Mouse (Mus musculus): ENCODE data around the gene Prdm16. TPM values are rescaled to one million over a fixed set of nuclear protein-coding genes. Genes with fewer than 3 reads are reported as not detected.

Prdm16 gene
- polyA plus RNA-seq (2015; fragmentation: Nextera tagmentation; extraction: Ambion mirVana): 12.6 and 14.3 TPM in 2 replicates

DNA sequence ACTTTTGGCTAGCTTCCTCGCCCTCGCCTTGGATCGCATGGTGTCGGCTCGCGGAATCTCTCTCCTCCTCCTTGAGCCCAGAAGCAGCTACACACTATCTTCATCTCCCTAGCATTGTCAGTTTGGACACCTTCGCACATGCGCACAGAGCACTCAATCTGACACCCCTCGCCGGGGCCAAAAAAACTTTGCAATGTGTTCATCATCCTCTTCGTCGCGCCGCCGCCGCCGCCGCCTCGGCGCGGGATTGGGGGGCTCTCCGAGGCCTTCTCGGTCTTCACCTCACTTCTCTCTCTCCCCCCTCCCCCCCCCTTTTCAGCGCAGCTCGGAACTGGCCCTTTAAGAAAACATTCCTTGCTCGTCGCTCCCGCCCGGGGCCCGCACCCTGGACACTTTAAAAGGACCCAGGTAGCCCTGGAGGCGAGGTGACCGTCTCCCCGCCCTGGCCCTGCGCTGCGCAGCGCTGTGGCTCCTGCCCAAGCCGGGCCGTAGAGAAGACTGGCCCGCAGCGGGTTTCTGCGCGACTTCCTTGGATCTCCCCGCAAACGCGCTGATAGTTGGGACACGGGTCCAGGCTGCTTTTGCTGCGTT is at the start of gene Prdm16:
Prdm16 (minus strand) TSS at position 153 of the 591 bp plus-strand sequence.
- peak within 1 kb of the TSS; percentile 79 for H3K27ac ChIP-seq (ENCODE audit: low read depth, low read length)
- peaks cover 45% of the 10 kb centered on the region for H3K27me3 ChIP-seq (replicated peaks; ENCODE audit: control insufficient read depth, insufficient read depth, low read length)
- ATAC-seq: peak; percentile 45; the same call in 1 of the 2 replicates
- peak within 1 kb of the TSS; percentile 49 for H3K9ac ChIP-seq (ENCODE audit: low read depth, low read length)
- no peaks in the 10 kb centered on the region for H3K36me3 ChIP-seq (ENCODE audit: control insufficient read depth, insufficient read depth, low read length)
- peak within 1 kb of the TSS; percentile 61 for H3K4me2 ChIP-seq (ENCODE audit: low read length)
- peaks cover 16% of the 10 kb centered on the region for H3K4me1 ChIP-seq (ENCODE audit: control insufficient read depth, insufficient read depth, low read depth, low read length)
- H3K9me3 ChIP-seq (ENCODE audit: control insufficient read depth, low read length): no peaks in the 10 kb centered on the region
- under 1% methylated on average over 46 of the region's 47 CpGs for WGBS
- peak within 1 kb of the TSS; percentile 49 for H3K4me3 ChIP-seq (ENCODE audit: low read length)

DNA sequence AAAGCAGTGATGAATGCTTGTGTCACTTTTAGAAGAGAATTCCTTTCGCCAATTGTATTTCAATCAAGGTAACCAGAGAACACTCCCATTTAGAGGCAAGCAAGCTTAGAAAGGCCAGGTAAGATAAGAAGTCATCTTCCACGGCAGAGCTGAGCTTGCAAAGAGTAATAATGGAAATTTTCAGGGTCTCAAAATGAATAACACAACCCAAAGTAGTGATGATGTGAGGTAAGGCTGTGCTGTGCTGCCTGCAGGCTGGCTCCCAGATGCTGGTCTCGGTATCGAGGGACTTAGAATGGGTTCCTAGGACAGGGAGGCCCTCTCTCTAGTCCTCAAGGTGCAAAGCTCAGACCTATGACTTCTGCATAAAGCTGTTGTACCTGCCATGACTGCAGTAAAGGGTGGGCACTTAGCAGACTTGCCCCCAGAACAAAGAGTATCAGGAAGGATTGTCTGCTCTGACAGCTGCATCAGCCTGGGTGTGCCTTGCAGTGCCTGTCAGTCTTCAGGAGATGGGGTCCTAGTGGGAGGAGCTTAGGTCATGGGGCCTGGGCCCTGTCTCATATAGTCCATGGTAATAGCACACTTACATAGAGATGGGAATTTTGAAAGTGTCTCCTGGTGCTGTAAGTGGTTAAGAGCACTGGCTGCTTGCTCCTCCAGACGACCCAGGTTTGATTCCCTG is 46.5 kb upstream of the Prdm16 start:
- Histone ChIP-seq H3K9ac (ENCODE audit: low read depth, low read length) (no peak overlapping the region), H3K27ac (ENCODE audit: low read depth, low read length) (no peak overlapping the region), H3K4me3 (ENCODE audit: low read length) (no peak overlapping the region), H3K4me2 (ENCODE audit: low read length) (no peak overlapping the region), H3K36me3 (ENCODE audit: control insufficient read depth, insufficient read depth, low read length) (no peaks in the 10 kb centered on the region), H3K9me3 (ENCODE audit: control insufficient read depth, low read length) (no peaks in the 10 kb centered on the region), H3K27me3 (replicated peaks; ENCODE audit: control insufficient read depth, insufficient read depth, low read length) (no peaks in the 10 kb centered on the region), H3K4me1 (ENCODE audit: control insufficient read depth, insufficient read depth, low read depth, low read length) (no peaks in the 10 kb centered on the region)
- WGBS: 82% methylated on average over 5 of the region's 5 CpGs
- ATAC-seq: no peak

DNA sequence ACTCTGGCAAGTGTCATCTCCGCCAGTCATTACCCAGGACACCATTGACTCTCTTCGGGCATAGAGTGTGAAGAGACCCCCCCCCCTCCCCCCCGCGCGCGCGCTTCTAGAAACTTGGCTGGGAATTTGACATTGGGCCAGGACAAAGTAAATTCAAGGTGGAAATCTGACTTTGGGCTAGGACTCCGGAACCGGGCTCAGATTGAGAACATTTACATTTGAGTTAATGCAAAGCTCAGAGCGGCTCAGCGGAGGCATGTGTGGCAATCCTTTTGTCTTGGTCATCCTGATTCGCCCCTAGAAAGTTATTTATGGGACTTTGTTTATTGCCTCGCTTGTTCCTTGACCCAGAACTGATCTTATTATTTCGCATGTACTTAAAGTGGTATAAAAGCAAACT is 45.6 kb upstream of the Prdm16 start:
- Histone ChIP-seq H3K9me3 (ENCODE audit: control insufficient read depth, low read length) (no peaks in the 10 kb centered on the region), H3K36me3 (ENCODE audit: control insufficient read depth, insufficient read depth, low read length) (no peaks in the 10 kb centered on the region), H3K4me2 (ENCODE audit: low read length) (no peak overlapping the region), H3K4me1 (ENCODE audit: control insufficient read depth, insufficient read depth, low read depth, low read length) (no peaks in the 10 kb centered on the region), H3K4me3 (ENCODE audit: low read length) (no peak overlapping the region), H3K9ac (ENCODE audit: low read depth, low read length) (no peak overlapping the region), H3K27me3 (replicated peaks; ENCODE audit: control insufficient read depth, insufficient read depth, low read length) (peaks cover 3% of the 10 kb centered on the region; the same call in 1 of the 2 replicates), H3K27ac (ENCODE audit: low read depth, low read length) (no peak overlapping the region)
- 43% methylated on average over 14 of the region's 14 CpGs for WGBS
- ATAC-seq: no peak

DNA sequence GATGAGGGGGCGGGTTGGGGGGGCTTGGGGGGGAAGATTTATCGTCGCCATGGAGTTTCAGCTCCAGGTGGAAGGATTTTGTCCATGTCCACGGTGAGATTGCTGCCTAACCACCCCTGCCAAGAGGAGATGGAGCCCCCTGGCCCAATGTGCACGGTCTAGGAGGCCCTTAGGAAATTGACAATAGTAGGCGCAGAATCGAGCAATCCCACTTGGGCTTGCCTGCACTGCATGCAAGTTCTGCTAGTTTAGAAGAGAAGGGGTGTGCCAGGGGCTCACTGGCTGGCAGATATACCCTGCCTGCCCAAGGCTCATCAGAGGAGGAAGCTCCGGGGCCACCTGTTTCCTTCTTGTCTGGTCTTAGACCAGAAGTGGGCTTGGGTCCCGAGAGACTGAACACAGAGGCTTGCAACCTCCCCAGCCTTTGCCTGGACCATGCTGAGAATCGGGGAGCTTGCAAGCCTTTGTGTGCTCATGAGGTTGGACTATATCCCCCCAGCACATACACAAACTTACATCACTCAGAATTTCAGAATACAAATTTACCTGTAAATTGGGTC is 38.8 kb upstream of the Prdm16 start:
- Histone ChIP-seq H3K27ac (ENCODE audit: low read depth, low read length) (no peak overlapping the region), H3K9me3 (ENCODE audit: control insufficient read depth, low read length) (no peaks in the 10 kb centered on the region), H3K4me1 (ENCODE audit: control insufficient read depth, insufficient read depth, low read depth, low read length) (peaks cover 9% of the 10 kb centered on the region), H3K4me2 (ENCODE audit: low read length) (peak overlapping the region; percentile 37), H3K9ac (ENCODE audit: low read depth, low read length) (no peak overlapping the region), H3K36me3 (ENCODE audit: control insufficient read depth, insufficient read depth, low read length) (no peaks in the 10 kb centered on the region), H3K4me3 (ENCODE audit: low read length) (no peak overlapping the region), H3K27me3 (replicated peaks; ENCODE audit: control insufficient read depth, insufficient read depth, low read length) (peaks cover 6% of the 10 kb centered on the region; the same call in 1 of the 2 replicates)
- ATAC-seq: no peak
- 48% methylated on average over 10 of the region's 10 CpGs for WGBS

DNA sequence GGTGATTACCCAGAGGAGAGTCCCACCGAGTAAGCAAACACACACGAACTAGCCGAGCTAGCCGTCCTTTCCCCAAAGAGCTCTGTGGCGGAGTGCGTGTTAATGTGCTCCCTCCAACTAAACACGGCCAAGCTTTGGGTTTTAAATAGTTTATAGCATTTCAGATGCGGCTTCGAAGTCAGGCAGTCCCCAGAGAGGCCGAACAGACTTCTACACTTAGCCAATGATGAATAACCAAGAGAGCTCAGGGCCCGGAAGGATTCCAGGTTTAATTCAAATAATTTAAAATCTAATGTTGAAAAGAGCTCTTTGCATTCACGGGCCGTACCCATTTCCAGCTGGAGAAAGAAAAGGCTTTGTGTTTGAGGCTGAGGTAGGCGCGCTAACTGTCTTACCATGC is 38.3 kb upstream of the Prdm16 start:
- peaks cover 9% of the 10 kb centered on the region for H3K4me1 ChIP-seq (ENCODE audit: control insufficient read depth, insufficient read depth, low read depth, low read length)
- WGBS: 26% methylated on average over 15 of the region's 15 CpGs
- H3K9me3 ChIP-seq (ENCODE audit: control insufficient read depth, low read length): no peaks in the 10 kb centered on the region
- ATAC-seq: 0 out of 2 replicates have a peak, but pooled peaks have one; percentile 45
- H3K27ac ChIP-seq (ENCODE audit: low read depth, low read length): no peak overlapping the region; the same call in 1 of the 2 replicates
- H3K4me2 ChIP-seq (ENCODE audit: low read length): peak overlapping the region; percentile 37
- peak overlapping the region; percentile 8; the same call in 1 of the 2 replicates for H3K4me3 ChIP-seq (ENCODE audit: low read length)
- no peaks in the 10 kb centered on the region for H3K36me3 ChIP-seq (ENCODE audit: control insufficient read depth, insufficient read depth, low read length)
- H3K27me3 ChIP-seq (replicated peaks; ENCODE audit: control insufficient read depth, insufficient read depth, low read length): peaks cover 6% of the 10 kb centered on the region; the same call in 1 of the 2 replicates
- no peak overlapping the region for H3K9ac ChIP-seq (ENCODE audit: low read depth, low read length)

DNA sequence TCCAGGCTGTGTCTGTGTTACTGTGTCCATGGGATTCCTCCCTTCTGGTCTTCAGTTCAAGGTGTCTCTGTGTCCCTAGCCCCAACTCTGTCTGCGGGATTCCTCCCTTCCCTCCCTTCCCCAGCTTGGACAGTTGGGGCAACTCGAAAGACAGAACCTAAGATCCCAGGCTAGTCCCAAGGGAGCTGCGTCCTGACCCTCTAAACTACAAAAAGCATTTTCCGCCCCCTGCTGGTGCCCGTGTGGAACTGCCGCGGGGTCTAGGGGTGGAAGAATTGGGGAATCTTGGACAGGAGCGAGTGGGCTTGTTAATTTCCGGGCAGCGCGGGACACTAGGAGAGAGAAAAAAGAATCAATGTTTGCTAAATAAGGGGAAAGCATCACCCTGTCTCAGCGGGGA is 37.9 kb upstream of the Prdm16 start:
- no peak overlapping the region for H3K9ac ChIP-seq (ENCODE audit: low read depth, low read length)
- no peaks in the 10 kb centered on the region for H3K36me3 ChIP-seq (ENCODE audit: control insufficient read depth, insufficient read depth, low read length)
- peaks cover 9% of the 10 kb centered on the region for H3K4me1 ChIP-seq (ENCODE audit: control insufficient read depth, insufficient read depth, low read depth, low read length)
- no peaks in the 10 kb centered on the region for H3K9me3 ChIP-seq (ENCODE audit: control insufficient read depth, low read length)
- H3K27me3 ChIP-seq (replicated peaks; ENCODE audit: control insufficient read depth, insufficient read depth, low read length): peaks cover 6% of the 10 kb centered on the region; the same call in 1 of the 2 replicates
- H3K4me2 ChIP-seq (ENCODE audit: low read length): peak overlapping the region; percentile 37
- ATAC-seq: 0 out of 2 replicates have a peak, but pooled peaks have one; percentile 17
- WGBS: under 1% methylated on average over 12 of the region's 12 CpGs
- peak overlapping the region; percentile 8 for H3K4me3 ChIP-seq (ENCODE audit: low read length)
- H3K27ac ChIP-seq (ENCODE audit: low read depth, low read length): no peak overlapping the region

DNA sequence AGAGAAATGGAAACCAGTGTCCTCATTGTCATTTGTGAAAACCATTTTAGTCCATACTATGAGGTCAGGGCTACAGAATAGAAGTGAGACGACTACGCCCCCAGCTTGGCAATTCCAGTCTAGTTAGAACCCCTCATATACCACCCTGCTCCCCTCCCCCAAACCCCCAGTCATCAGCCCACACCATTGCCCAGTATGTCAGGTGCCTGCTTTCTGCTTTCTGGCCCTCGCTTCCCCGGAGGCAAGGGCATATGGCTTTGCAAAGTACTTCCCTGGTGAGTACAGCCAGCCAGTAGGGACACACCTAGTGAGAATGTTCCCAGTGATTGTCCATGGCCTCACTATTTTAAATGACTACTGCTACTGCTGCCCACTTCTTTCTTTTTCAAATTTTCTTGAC is 37.3 kb upstream of the Prdm16 start:
- no peak for ATAC-seq
- H3K9me3 ChIP-seq (ENCODE audit: control insufficient read depth, low read length): no peaks in the 10 kb centered on the region
- peaks cover 6% of the 10 kb centered on the region; the same call in 1 of the 2 replicates for H3K27me3 ChIP-seq (replicated peaks; ENCODE audit: control insufficient read depth, insufficient read depth, low read length)
- no peaks in the 10 kb centered on the region for H3K36me3 ChIP-seq (ENCODE audit: control insufficient read depth, insufficient read depth, low read length)
- no peak overlapping the region for H3K4me3 ChIP-seq (ENCODE audit: low read length)
- no peak overlapping the region for H3K27ac ChIP-seq (ENCODE audit: low read depth, low read length)
- no peak overlapping the region for H3K4me2 ChIP-seq (ENCODE audit: low read length)
- WGBS: 69% methylated on average over 4 of the region's 4 CpGs
- no peak overlapping the region for H3K9ac ChIP-seq (ENCODE audit: low read depth, low read length)
- peaks cover 9% of the 10 kb centered on the region for H3K4me1 ChIP-seq (ENCODE audit: control insufficient read depth, insufficient read depth, low read depth, low read length)

DNA sequence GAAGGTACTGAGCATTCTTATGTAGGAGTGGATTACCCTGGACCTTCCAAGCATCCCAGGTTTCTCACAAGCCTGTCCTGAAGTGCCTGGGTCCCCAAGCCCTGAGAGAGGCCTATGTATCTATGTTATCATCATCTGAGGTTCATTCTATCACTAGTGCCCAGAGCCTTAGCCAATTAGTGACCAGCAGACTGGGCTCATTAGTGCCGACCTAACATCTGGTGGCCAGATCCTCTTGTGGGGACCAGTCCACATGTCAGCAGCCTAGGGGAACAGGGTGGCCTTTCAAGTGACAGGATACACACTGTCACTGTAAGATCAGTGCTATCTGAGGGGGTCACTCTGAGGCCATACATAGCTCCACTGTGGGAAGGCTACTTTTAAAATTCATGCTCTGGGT is 35.4 kb upstream of the Prdm16 start:
- no peak overlapping the region for H3K4me2 ChIP-seq (ENCODE audit: low read length)
- H3K4me3 ChIP-seq (ENCODE audit: low read length): no peak overlapping the region
- peaks cover 3% of the 10 kb centered on the region; the same call in 1 of the 2 replicates for H3K27me3 ChIP-seq (replicated peaks; ENCODE audit: control insufficient read depth, insufficient read depth, low read length)
- ATAC-seq: no peak
- H3K9ac ChIP-seq (ENCODE audit: low read depth, low read length): no peak overlapping the region
- H3K36me3 ChIP-seq (ENCODE audit: control insufficient read depth, insufficient read depth, low read length): no peaks in the 10 kb centered on the region
- H3K9me3 ChIP-seq (ENCODE audit: control insufficient read depth, low read length): no peaks in the 10 kb centered on the region
- 64% methylated on average over 1 of the region's 1 CpGs for WGBS
- no peak overlapping the region for H3K27ac ChIP-seq (ENCODE audit: low read depth, low read length)
- peaks cover 9% of the 10 kb centered on the region for H3K4me1 ChIP-seq (ENCODE audit: control insufficient read depth, insufficient read depth, low read depth, low read length)

Measured in hindbrain, embryonic 16.5 days (tissue).